Mouse (Mus musculus): ENCODE data around the gene Sox5. TPM values are rescaled to one million over a fixed set of nuclear protein-coding genes. Genes with fewer than 3 reads are reported as not detected.
A peak's percentile ranks its signal among the peaks of the same experiment; 100 is the strongest.

The Sox5 gene
- polyA plus RNA-seq, 1 experiment from 2014 or later = 23.4 TPM

- H3K4me3 ChIP-seq (ENCODE audit: low read depth, low read length) = no peak overlapping the region
- H3K9ac ChIP-seq (replicated peaks; ENCODE audit: low read length) = no peak overlapping the region
- ATAC-seq (replicated peaks; ENCODE audit: insufficient number of reproducible peaks, low FRiP score, low TSS enrichment, low read depth) (no peak), DNase-seq (ENCODE audit: low spot score) (no peak)
- H3K9me3 ChIP-seq (replicated peaks; ENCODE audit: control insufficient read depth, low read length) = no peaks in the 10 kb centered on the region
- no peaks in the 10 kb centered on the region for H3K27me3 ChIP-seq (ENCODE audit: control insufficient read depth, insufficient read depth, low read length)
- no peak overlapping the region for H3K4me2 ChIP-seq (ENCODE audit: low read depth, low read length)
- 57% methylated on average over 12 of the region's 12 CpGs for WGBS
- H3K36me3 ChIP-seq (replicated peaks; ENCODE audit: control insufficient read depth, insufficient read depth, low read depth, low read length) = no peaks in the 10 kb centered on the region
- H3K27ac ChIP-seq (replicated peaks; ENCODE audit: low read depth, low read length) = no peak overlapping the region
- no peaks in the 10 kb centered on the region for H3K4me1 ChIP-seq (ENCODE audit: control insufficient read depth, insufficient read depth, low read length)
These were observed 19.9 kb downstream of the Sox5 start for GRCm38 (mm10) chr6:144761902-144762301.

- Histone ChIP-seq H3K27me3 (ENCODE audit: control insufficient read depth, insufficient read depth, low read length) (no peaks in the 10 kb centered on the region), H3K9me3 (replicated peaks; ENCODE audit: control insufficient read depth, low read length) (no peaks in the 10 kb centered on the region), H3K36me3 (replicated peaks; ENCODE audit: control insufficient read depth, insufficient read depth, low read depth, low read length) (no peaks in the 10 kb centered on the region), H3K4me3 (ENCODE audit: low read depth, low read length) (no peak overlapping the region), H3K27ac (replicated peaks; ENCODE audit: low read depth, low read length) (no peak overlapping the region), H3K9ac (replicated peaks; ENCODE audit: low read length) (no peak overlapping the region), H3K4me1 (ENCODE audit: control insufficient read depth, insufficient read depth, low read length) (no peaks in the 10 kb centered on the region), H3K4me2 (ENCODE audit: low read depth, low read length) (no peak overlapping the region)
- DNase-seq (ENCODE audit: low spot score) = no peak
- WGBS = 24% methylated on average over 8 of the region's 8 CpGs
- no peak for ATAC-seq (replicated peaks; ENCODE audit: insufficient number of reproducible peaks, low FRiP score, low TSS enrichment, low read depth)
These were observed 22.6 kb downstream of the Sox5 start for GRCm38 (mm10) chr6:144759193-144759592.

GRCm38 (mm10) chr6:144757414-144757813 is 24.4 kb downstream of the Sox5 start:
- Histone ChIP-seq H3K27me3 (ENCODE audit: control insufficient read depth, insufficient read depth, low read length) (no peaks in the 10 kb centered on the region), H3K4me1 (ENCODE audit: control insufficient read depth, insufficient read depth, low read length) (no peaks in the 10 kb centered on the region; the same call in 1 of the 2 replicates), H3K4me2 (ENCODE audit: low read depth, low read length) (no peak overlapping the region), H3K4me3 (ENCODE audit: low read depth, low read length) (no peak overlapping the region), H3K36me3 (replicated peaks; ENCODE audit: control insufficient read depth, insufficient read depth, low read depth, low read length) (no peaks in the 10 kb centered on the region), H3K9ac (replicated peaks; ENCODE audit: low read length) (no peak overlapping the region), H3K9me3 (replicated peaks; ENCODE audit: control insufficient read depth, low read length) (no peaks in the 10 kb centered on the region), H3K27ac (replicated peaks; ENCODE audit: low read depth, low read length) (no peak overlapping the region)
- WGBS = 31% methylated on average over 14 of the region's 14 CpGs
- DNase-seq (ENCODE audit: low spot score) = no peak
- ATAC-seq (replicated peaks; ENCODE audit: insufficient number of reproducible peaks, low FRiP score, low TSS enrichment, low read depth) = no peak

- H3K4me3 ChIP-seq (ENCODE audit: low read depth, low read length) = no peak overlapping the region
- DNase-seq (ENCODE audit: low spot score) (no peak), ATAC-seq (replicated peaks; ENCODE audit: insufficient number of reproducible peaks, low FRiP score, low TSS enrichment, low read depth) (no peak)
- H3K4me1 ChIP-seq (ENCODE audit: control insufficient read depth, insufficient read depth, low read length) = no peaks in the 10 kb centered on the region; the same call in 1 of the 2 replicates
- no peaks in the 10 kb centered on the region for H3K9me3 ChIP-seq (replicated peaks; ENCODE audit: control insufficient read depth, low read length)
- no peaks in the 10 kb centered on the region for H3K27me3 ChIP-seq (ENCODE audit: control insufficient read depth, insufficient read depth, low read length)
- no peak overlapping the region for H3K9ac ChIP-seq (replicated peaks; ENCODE audit: low read length)
- no peaks in the 10 kb centered on the region for H3K36me3 ChIP-seq (replicated peaks; ENCODE audit: control insufficient read depth, insufficient read depth, low read depth, low read length)
- no peak overlapping the region for H3K27ac ChIP-seq (replicated peaks; ENCODE audit: low read depth, low read length)
- 94% methylated on average over 14 of the region's 14 CpGs for WGBS
- H3K4me2 ChIP-seq (ENCODE audit: low read depth, low read length) = no peak overlapping the region
These were observed 25.3 kb downstream of the Sox5 start for GRCm38 (mm10) chr6:144756444-144756843.

- H3K4me1 ChIP-seq (ENCODE audit: control insufficient read depth, insufficient read depth, low read length) = no peaks in the 10 kb centered on the region; the same call in 1 of the 2 replicates
- H3K27ac ChIP-seq (replicated peaks; ENCODE audit: low read depth, low read length) = no peak overlapping the region
- H3K9ac ChIP-seq (replicated peaks; ENCODE audit: low read length) = no peak overlapping the region
- H3K4me2 ChIP-seq (ENCODE audit: low read depth, low read length) = no peak overlapping the region
- no peak for DNase-seq (ENCODE audit: low spot score)
- WGBS = 82% methylated on average over 4 of the region's 4 CpGs
- ATAC-seq (replicated peaks; ENCODE audit: insufficient number of reproducible peaks, low FRiP score, low TSS enrichment, low read depth) = no peak
- no peak overlapping the region for H3K4me3 ChIP-seq (ENCODE audit: low read depth, low read length)
- H3K9me3 ChIP-seq (replicated peaks; ENCODE audit: control insufficient read depth, low read length) = no peaks in the 10 kb centered on the region
- no peaks in the 10 kb centered on the region for H3K36me3 ChIP-seq (replicated peaks; ENCODE audit: control insufficient read depth, insufficient read depth, low read depth, low read length)
- H3K27me3 ChIP-seq (ENCODE audit: control insufficient read depth, insufficient read depth, low read length) = no peaks in the 10 kb centered on the region
These were observed 26.5 kb downstream of the Sox5 start for GRCm38 (mm10) chr6:144755304-144755703.

GRCm38 (mm10) chr6:144754366-144754765 is 27.4 kb downstream of the Sox5 start:
- Histone ChIP-seq H3K36me3 (replicated peaks; ENCODE audit: control insufficient read depth, insufficient read depth, low read depth, low read length) (no peaks in the 10 kb centered on the region), H3K9ac (replicated peaks; ENCODE audit: low read length) (no peak overlapping the region), H3K4me2 (ENCODE audit: low read depth, low read length) (no peak overlapping the region), H3K4me3 (ENCODE audit: low read depth, low read length) (no peak overlapping the region), H3K4me1 (ENCODE audit: control insufficient read depth, insufficient read depth, low read length) (no peaks in the 10 kb centered on the region; the same call in 1 of the 2 replicates), H3K9me3 (replicated peaks; ENCODE audit: control insufficient read depth, low read length) (no peaks in the 10 kb centered on the region), H3K27ac (replicated peaks; ENCODE audit: low read depth, low read length) (no peak overlapping the region), H3K27me3 (ENCODE audit: control insufficient read depth, insufficient read depth, low read length) (no peaks in the 10 kb centered on the region)
- no peak for DNase-seq (ENCODE audit: low spot score)
- no peak for ATAC-seq (replicated peaks; ENCODE audit: insufficient number of reproducible peaks, low FRiP score, low TSS enrichment, low read depth)

GRCm38 (mm10) chr6:144753963-144754296 is 27.8 kb downstream of the Sox5 start:
- peak; percentile 85 for DNase-seq (ENCODE audit: low spot score)
- WGBS = 11% methylated on average over 3 of the region's 3 CpGs
- no peak for ATAC-seq (replicated peaks; ENCODE audit: insufficient number of reproducible peaks, low FRiP score, low TSS enrichment, low read depth)
- no peak overlapping the region for H3K4me2 ChIP-seq (ENCODE audit: low read depth, low read length)
- H3K4me3 ChIP-seq (ENCODE audit: low read depth, low read length) = no peak overlapping the region
- no peaks in the 10 kb centered on the region for H3K36me3 ChIP-seq (replicated peaks; ENCODE audit: control insufficient read depth, insufficient read depth, low read depth, low read length)
- no peak overlapping the region for H3K9ac ChIP-seq (replicated peaks; ENCODE audit: low read length)
- H3K9me3 ChIP-seq (replicated peaks; ENCODE audit: control insufficient read depth, low read length) = no peaks in the 10 kb centered on the region
- H3K4me1 ChIP-seq (ENCODE audit: control insufficient read depth, insufficient read depth, low read length) = no peaks in the 10 kb centered on the region; the same call in 1 of the 2 replicates
- H3K27ac ChIP-seq (replicated peaks; ENCODE audit: low read depth, low read length) = no peak overlapping the region
- H3K27me3 ChIP-seq (ENCODE audit: control insufficient read depth, insufficient read depth, low read length) = no peaks in the 10 kb centered on the region

- WGBS = 53% methylated on average over 13 of the region's 13 CpGs
These were observed 28.4 kb downstream of the Sox5 start for GRCm38 (mm10) chr6:144753225-144753962.

More at GRCm38 (mm10) chr6:144753225-144753962, 28.4 kb downstream of the Sox5 start:
- Histone ChIP-seq H3K4me3 (ENCODE audit: low read depth, low read length) (no peak overlapping the region), H3K9ac (replicated peaks; ENCODE audit: low read length) (no peak overlapping the region), H3K4me1 (ENCODE audit: control insufficient read depth, insufficient read depth, low read length) (no peaks in the 10 kb centered on the region; the same call in 1 of the 2 replicates), H3K27ac (replicated peaks; ENCODE audit: low read depth, low read length) (no peak overlapping the region), H3K4me2 (ENCODE audit: low read depth, low read length) (no peak overlapping the region), H3K9me3 (replicated peaks; ENCODE audit: control insufficient read depth, low read length) (no peaks in the 10 kb centered on the region), H3K27me3 (ENCODE audit: control insufficient read depth, insufficient read depth, low read length) (no peaks in the 10 kb centered on the region), H3K36me3 (replicated peaks; ENCODE audit: control insufficient read depth, insufficient read depth, low read depth, low read length) (no peaks in the 10 kb centered on the region)
- ATAC-seq (replicated peaks; ENCODE audit: insufficient number of reproducible peaks, low FRiP score, low TSS enrichment, low read depth) (no peak), DNase-seq (ENCODE audit: low spot score) (no peak)
